Mouse (Mus musculus) frontal cortex, adult 2 months (tissue): ENCODE results near the gene Txnl4b. TPM values are rescaled to one million over a fixed set of nuclear protein-coding genes. Genes with fewer than 3 reads are reported as not detected.

Experiments used
- DNase-seq, 2 experiments: peaks; one replicate each; pipeline ENCODE4 v3.0.0; 2022; ENCODE audit warnings: low spot score in 1 of 2; ENCODE audit errors: extremely low spot score in 1 of 2
- polyA plus RNA-seq: library from polyadenylated mRNA; depleted of rRNA; stranded (reverse); fragments of >200 nt; gene quantifications from 2 replicates; pipeline ENCODE4 v1.2.3, GENCODE M21; 2012; rRNA removed

Txnl4b gene
- polyA plus RNA-seq, result 12.5 and 15.4 TPM in 2 replicates

DNA sequence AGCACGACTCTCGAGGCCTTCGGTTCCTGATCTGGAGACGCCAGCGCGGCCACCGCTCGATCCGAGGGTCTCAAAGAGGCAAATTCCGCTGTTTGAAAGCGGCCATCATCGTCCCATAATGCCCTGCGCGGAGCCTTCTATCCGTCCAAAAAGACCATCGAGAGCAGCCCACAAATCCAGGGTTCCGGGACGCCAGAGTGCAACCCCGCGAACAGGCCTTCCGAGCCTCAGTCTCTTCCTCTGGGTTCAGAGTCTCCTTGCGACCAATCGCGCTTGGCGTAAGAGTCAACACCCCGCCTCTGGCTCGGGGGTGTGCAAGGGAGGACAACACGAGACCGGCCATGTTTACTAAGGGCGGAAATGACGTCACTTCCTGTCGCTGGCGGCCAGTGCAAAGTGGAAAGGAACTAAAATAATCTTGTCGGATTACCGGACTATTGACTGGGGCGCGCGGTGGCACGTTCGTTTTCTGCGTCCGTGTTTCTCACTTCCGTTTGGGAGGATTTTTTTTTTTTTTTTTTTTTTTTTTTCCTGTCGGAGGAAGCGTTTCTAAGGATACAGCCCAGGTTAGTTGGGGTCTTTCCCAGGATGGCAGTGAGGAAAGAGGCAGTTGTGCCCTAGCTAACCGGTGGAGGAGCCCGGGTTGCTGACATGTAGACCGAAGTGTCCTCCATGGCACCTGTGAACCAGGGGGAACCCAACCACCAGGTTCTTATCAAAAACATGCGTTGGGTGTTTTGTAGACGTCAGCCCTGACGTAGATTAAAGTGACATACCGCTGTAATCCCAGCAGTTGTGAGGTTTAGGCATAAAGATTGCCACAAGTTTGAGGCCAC is at the start of gene Txnl4b, which contains the start of gene Dhx38:
Gene Txnl4b, plus strand, starts transcription at position 395 of the 836 bp plus-strand sequence.
Gene Dhx38, minus strand, starts transcription at position 364 of the 836 bp plus-strand sequence.
- peak; percentile 99 to 100 for DNase-seq

GRCm38 (mm10) chr8:109524008-109524407 is 41.7 kb upstream of the Txnl4b start:
- no peak for DNase-seq

DNA sequence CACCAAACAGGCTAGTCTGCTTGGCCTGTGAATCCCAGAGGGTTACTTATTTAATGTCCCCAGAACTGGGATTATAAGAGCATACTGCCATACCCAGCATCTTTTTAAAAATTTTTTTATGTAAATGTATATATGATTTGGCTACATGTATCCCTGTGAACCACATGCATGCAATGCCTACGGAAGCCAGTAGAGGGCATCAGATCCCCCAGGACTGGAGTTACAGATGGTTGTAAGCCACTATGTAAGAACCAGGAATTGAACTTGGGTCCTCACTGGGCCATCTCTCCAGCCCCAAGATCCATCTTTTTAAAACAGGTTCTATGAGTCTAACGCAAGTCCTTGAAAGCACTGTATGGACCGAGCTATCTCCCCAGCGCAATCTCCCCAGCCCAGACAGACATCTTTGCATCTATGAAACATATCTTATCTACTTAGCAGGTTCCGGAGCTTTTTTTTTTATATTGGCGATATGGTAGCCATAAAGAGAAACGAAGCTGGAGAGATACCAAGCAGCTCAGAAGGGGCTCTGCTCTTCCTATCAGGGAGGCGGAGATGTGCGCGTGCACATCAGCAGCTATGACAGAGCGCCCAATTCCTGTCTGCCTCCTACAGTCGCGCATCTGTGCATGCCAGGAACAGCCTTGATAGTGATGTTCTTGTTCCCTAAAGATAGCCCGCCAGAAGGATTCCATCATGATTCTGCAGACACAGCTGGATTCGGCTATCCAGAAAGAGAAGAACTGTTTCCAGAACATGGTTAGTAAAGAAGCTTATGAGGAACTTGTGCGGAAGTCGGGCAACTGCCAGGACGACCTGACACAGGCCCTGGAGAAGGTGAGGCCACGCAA is 30.3 kb upstream of the Txnl4b start:
- DNase-seq, result peak in 1 of 2 experiments; percentile 71

DNA sequence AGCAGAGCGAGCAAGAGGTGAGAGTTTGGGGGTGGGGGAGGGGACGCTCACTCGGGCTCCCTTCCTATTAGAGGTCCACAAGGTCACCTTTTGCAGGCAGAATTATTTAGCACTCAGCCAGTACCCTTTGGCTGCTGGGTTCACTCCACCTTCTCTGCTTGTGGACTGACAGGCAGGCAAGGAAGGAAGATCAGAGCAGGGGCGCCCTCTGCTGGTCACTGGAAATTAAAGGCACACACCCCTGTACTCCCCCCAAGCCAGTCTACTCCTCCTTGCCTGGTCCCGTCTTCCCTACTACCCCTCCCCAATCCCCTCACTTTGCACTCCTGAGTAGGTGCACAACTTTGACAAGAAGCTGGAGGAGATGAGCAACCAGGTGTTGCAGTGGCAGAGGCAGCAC is 29.0 kb upstream of the Txnl4b start:
- peak; percentile 59 to 93 for DNase-seq

- no peak for DNase-seq
These were observed 23.5 kb upstream of the Txnl4b start for GRCm38 (mm10) chr8:109542165-109542564.

DNA sequence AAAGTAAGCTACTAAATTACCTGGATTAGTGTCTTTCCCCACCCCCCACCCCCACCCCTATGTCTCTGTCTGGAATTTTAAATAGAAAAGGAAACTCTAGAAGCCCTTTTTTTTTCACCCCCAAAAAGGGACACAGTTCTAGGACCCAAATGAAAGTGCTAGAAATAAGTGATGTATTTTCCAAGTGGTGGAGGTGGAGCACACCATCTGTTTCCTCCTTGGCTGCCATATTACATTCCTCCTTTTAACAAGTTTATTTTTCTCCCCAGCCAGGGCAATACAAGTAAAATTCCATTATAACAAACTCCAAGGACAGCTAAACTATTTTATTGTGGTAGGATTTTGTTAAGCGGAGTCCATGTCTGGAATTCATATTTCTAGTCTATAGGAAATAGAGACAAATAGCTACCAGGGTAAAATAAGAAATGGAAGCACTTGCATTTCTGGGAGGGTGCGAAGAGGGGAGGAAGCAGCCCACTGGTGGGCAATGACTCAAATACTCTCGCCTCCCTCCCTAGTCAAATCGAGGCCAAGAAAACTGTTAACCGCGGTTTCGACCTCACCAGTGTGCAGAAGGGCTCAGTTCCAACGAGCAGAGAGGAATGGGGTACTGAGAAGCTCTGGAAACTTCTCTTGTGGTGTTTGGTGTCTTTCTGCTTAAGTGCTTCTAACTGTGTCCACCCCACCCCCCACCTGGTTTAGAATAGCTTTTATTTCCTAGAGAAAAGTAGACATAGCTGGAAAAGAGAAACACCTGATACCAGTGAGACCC is 22.8 kb upstream of the Txnl4b start:
- peak; percentile 38 to 64 for DNase-seq

DNA sequence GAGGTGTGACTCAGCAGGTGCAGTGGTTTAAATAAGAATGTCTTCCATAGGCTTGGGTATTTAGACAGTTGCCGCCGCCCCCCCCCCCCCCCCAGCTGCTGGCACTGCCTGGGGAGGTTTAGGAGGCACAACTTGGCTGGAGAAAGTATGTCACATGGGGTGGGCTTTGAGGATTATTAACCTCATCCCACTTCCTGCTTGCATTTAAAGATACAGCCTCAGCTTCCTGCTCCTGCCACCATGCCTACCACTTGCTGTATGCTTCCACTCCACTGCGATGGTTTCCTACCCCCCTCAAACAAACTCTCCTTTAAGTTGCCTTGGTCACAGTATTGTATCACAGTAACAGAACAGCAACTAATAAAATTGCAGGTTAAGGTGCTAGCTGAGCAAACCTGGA is 21.6 kb upstream of the Txnl4b start:
- DNase-seq, result no peak

GRCm38 (mm10) chr8:109551663-109552062 is 14.0 kb upstream of the Txnl4b start:
- peak in 1 of 2 experiments; percentile 26 for DNase-seq

DNA sequence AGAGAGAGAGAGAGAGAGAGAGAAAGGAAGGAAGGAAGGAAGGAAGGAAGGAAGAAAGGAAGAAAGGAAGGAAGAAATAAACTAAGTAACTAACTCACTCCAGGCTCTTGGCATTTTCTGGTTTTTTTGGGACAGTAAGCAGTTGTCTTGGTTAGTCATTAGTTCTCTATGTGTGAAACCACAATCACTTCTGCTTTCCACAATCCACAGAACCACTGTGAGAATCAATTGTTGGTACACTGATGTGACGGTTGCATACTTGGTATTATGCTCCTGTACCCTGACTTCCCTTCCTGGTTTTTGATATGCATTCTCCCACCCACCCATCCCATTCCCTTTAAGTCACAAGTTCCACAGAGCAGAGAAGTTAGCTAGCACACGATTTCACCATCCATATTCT is 1.8 kb upstream of the Txnl4b start:
- DNase-seq, result no peak

DNA sequence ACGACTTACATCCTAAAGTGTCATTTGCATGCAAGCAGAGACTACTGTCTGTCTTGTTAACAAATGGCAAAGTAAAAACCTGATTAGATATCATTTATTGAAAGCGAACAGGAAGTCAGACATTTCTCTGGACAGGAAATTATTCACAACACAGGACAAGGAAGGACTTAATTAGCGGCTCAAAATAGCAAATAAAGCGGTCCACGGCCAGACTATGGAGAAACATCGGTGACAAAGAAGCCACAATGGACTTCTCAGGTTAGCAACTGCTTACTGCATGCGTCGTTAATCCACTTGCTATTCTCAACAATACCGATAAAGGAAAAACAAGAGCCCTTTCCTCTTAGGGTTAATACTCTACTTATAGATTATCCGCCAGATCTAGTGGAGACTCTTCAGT is 926 bp upstream of the Txnl4b start:
- no peak for DNase-seq

DNA sequence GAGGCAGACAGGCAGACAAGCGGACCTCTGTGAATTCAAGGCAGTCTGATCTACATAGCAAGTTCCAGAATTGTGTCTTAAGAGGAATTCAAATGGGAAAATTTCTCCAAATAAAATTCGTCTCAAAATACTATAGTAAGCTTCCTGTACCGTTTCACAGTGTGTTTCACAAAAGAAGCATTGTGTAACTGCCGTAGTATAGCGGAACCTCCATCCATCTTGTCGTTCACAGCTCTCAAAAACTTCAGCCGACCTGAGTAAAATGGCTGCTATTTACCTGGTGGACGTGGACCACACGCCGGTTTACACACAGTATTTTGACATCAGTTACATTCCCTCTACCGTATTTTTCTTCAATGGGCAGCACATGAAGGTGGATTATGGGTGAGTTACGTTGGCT is 5.4 kb downstream of the Txnl4b start:
- no peak for DNase-seq

GRCm38 (mm10) chr8:109576311-109576710 is 10.6 kb downstream of the Txnl4b start:
- DNase-seq, result no peak

DNA sequence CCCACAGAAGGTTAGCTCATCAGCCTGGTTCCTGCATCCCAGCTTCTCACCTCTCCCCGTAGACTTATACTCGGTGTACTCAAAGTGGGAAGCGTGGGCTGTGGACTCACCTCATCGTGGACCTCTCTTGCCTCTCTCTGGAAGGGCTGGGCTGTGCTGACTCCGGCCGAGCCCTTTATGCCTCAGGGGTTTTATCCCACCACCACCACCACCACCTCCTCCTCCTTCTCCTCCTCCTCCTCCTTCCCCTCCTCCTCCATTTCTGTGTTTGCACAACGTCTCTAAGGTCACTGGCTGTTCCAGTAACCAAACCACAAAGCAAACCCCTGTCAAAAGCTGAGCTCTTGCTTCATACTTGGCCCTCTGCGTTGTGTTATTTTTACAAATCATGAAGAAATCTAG is 13.2 kb downstream of the Txnl4b start, which contains the start of gene Hp:
Gene Hp, minus strand, starts transcription at position 273 of the 402 bp plus-strand sequence.
- no peak for DNase-seq

DNA sequence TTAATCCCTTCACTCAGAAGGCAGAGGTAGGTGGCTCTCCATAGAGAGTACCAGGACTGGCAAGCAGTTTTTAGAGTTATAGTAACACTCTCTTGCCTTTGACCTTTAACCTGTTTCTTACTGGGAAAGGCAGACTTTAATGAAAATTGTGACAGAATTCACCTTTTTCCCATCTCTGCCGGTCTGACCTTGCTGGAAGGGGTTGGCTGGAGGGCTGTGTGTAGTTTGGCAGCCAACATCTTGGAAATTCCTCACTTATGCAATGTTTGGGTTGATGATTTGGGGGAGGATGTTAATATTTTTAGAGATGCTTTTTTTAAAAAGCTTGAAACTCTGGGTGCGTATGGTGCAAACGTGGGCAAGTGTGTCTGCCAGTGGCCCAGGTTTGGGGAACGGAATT is 18.6 kb downstream of the Txnl4b start:
- no peak for DNase-seq

- no peak for DNase-seq
These were observed 19.1 kb downstream of the Txnl4b start for GRCm38 (mm10) chr8:109584830-109585229.

DNA sequence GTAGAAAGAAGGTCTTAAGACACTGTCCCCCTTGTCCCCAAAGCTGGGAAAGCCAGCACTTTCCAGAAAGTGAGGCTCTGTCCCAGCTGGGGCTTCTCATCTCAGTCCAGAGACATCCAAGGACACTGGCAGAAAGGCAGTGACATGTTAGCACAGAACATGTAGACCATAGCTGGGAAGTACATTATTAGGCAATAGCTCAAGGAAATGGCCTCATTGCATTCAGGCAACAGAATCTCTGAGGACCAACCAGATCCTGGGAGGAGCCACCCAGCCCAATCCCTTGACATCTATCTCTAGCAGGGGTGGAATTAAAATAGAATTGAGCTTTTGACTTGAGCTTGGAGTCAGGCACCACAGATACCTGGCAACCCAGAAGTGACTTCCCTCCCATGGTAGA is 20.0 kb downstream of the Txnl4b start:
- no peak for DNase-seq

DNA sequence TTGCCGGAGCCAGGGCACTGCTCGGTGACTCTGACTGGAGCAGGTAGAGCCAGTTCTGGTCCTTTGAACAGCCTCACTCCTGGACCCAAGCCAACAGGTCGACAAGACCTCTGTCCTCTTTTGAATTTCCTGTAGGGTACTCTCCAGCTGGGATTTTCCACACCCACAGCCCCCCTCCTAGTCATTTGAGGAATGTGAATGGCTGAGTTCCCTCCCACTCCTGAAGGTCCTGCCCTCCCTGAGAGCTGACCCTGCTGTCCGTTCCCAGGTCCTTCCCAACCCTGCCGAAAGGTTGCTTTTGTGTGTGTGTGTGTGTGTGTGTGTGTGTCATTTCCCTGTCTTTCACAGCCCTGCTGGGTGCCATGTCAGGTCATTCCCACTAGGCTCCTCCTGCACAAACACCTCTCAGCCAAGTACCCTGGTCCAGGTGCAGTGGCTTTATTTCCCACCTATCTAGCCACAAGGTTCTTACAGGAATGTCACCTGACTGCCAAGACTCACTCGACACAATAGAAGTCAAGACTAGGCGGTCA is 21.3 kb downstream of the Txnl4b start:
- DNase-seq, result no peak

GRCm38 (mm10) chr8:109590901-109591300 is 25.2 kb downstream of the Txnl4b start:
- no peak for DNase-seq

- DNase-seq, result no peak
These were observed 25.7 kb downstream of the Txnl4b start for GRCm38 (mm10) chr8:109591367-109591766.

DNA sequence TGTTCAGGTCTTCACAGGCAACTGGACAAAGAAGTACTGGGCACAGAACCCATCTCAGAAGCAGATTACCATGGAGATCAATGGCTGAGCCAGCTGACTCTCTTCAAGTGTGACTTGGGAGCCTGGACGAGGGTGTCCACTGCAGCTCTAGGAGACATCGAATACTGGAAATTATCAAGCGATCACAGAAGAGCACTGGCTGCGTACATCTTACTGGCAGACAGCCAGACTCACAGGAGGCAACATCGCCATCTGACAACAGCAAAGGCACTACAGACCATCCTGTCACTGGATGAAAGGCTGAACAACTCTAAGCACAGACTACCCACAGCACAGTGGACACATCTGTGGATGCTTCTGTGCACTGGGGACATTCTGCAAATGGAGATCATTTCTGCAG is 26.5 kb downstream of the Txnl4b start:
- no peak for DNase-seq
